Mouse (Mus musculus) liver, embryonic 11.5 days (tissue): ENCODE measurements at regions not wholly inside any gene's neighbourhood (a gene's known extent, or its start where the extent isn't known, plus 50 kb on each side); places are given as distances from the start of the nearest gene placed in this dataset.

ENCODE experiments used
- ATAC-seq: fragments of 200-750 bp; cut with Nextera tagmentation; replicated peaks from 2 replicates; pipeline ENCODE4 v1.8.0; 2017; ENCODE audit warnings: moderate number of reproducible peaks, mild to moderate bottlenecking, moderate TSS enrichment, moderate library complexity; ENCODE audit not compliant: low FRiP score
- DNase-seq: peaks from one replicate; pipeline ENCODE4 v3.0.0-alpha.2; 2017; ENCODE audit warnings: low spot score
- H3K27ac ChIP-seq: fragments of 300-500 bp; sonication (generic); 2 replicates; pipeline ENCODE4 v1.5.1; 2014; ENCODE audit warnings: mild to moderate bottlenecking, low read depth, low read length, control low read depth
- H3K27me3 ChIP-seq: fragments of 300-500 bp; sonication (generic); replicated peaks from 2 replicates; pipeline ENCODE4 v1.6.1; 2014; ENCODE audit warnings: low read length, mixed read lengths; ENCODE audit not compliant: control insufficient read depth, insufficient read depth
- H3K36me3 ChIP-seq: fragments of 300-500 bp; sonication (generic); 2 replicates; pipeline ENCODE4 v1.6.1; 2014; ENCODE audit warnings: mild to moderate bottlenecking, low read length, moderate library complexity, mixed read lengths; ENCODE audit not compliant: control insufficient read depth, insufficient read depth
- H3K4me1 ChIP-seq: fragments of 300-500 bp; sonication (generic); replicated peaks from 2 replicates; pipeline ENCODE4 v1.6.1; 2014; ENCODE audit warnings: low read length, mixed read lengths; ENCODE audit not compliant: control insufficient read depth, insufficient read depth
- H3K4me2 ChIP-seq: fragments of 300-500 bp; sonication (generic); 2 replicates; pipeline ENCODE4 v1.6.1; 2014; ENCODE audit warnings: mild to moderate bottlenecking, control low read depth, moderate library complexity
- H3K4me3 ChIP-seq: fragments of 300-500 bp; sonication (generic); 2 replicates; pipeline ENCODE4 v1.5.1; 2014; ENCODE audit warnings: low read depth, low read length, control low read depth
- H3K9ac ChIP-seq: fragments of 300-500 bp; sonication (generic); 2 replicates; pipeline ENCODE4 v1.6.1; 2014; ENCODE audit warnings: low read depth, low read length, control low read depth
- H3K9me3 ChIP-seq: fragments of 300-500 bp; sonication (generic); 2 replicates; pipeline ENCODE4 v1.6.1; 2016; ENCODE audit warnings: low read length, inconsistent platforms, mixed read lengths; ENCODE audit not compliant: control insufficient read depth
- WGBS: fragments of 180-500 bp; shearing (Covaris S2); extraction: QIAGEN DNeasy Blood & Tissue Kit; methylation state at CpG from one replicate; pipeline ENCODE4 v1.1.7; 2014; 5-methylcytosine and 5-hydroxymethylcytosine counted together

DNA sequence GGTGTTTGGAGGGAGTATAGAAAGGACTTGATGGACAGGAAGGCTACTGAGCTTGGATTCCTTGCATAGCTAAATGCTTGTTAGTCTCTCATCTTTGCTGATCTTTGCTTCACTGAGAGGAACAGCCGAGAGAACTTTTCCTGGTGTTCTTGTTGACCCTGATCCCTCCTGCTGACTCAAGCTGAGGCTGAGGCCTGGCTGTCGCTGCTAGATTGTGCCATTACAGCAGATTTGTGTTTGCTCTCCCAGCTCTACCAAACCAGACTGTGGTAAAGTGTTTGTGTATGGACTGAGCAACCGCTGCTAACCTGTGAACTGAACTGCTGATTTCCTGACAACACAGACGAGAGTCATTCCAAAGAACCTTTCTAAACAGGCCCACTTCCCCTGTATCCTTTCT, 375.2 kb downstream of the Prdm2 start:
- H3K9me3 ChIP-seq: no peaks in the 10 kb centered on the region
- H3K4me3 ChIP-seq: no peak overlapping the region
- H3K9ac ChIP-seq: no peak overlapping the region
- ATAC-seq: no peak
- 69% methylated on average over 4 of the region's 4 CpGs for WGBS
- DNase-seq: no peak
- no peaks in the 10 kb centered on the region for H3K4me1 ChIP-seq
- H3K27ac ChIP-seq: no peak overlapping the region
- H3K36me3 ChIP-seq: no peaks in the 10 kb centered on the region
- no peak overlapping the region for H3K4me2 ChIP-seq
- H3K27me3 ChIP-seq: no peaks in the 10 kb centered on the region

DNA sequence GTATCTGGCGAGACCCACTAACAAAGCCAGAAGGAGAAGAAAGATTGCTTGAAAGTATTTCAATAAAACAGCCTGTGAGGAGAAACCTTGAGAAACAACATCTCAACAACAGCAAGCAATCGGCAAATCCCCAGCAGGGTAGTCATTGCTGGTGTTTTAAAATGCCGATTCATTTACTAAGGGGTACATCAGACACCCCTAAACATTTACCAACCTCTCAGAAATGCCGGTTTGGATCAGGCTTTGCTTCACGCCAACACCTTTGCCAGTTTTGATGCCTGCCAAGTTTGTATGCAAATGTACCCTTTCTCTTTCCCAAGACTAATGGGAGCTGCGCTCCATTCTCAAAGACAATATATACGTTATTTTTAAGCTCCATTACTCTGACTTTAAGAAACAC, 383.1 kb downstream of the Prdm2 start:
- no peaks in the 10 kb centered on the region for H3K36me3 ChIP-seq

GRCm38 (mm10) chr4:142828969-142829368, 383.8 kb downstream of the Prdm2 start:
- DNase-seq: no peak
- ATAC-seq: no peak
- no peaks in the 10 kb centered on the region for H3K36me3 ChIP-seq
- no peak overlapping the region for H3K27ac ChIP-seq
- no peaks in the 10 kb centered on the region for H3K27me3 ChIP-seq
- WGBS: 47% methylated on average over 10 of the region's 10 CpGs
- H3K4me1 ChIP-seq: no peaks in the 10 kb centered on the region
- no peak overlapping the region for H3K9ac ChIP-seq
- no peak overlapping the region for H3K4me3 ChIP-seq
- no peaks in the 10 kb centered on the region for H3K9me3 ChIP-seq
- H3K4me2 ChIP-seq: no peak overlapping the region

More for the DNA sequence above, 383.1 kb downstream of the Prdm2 start:
- WGBS: 84% methylated on average over 7 of the region's 7 CpGs
- no peaks in the 10 kb centered on the region for H3K4me1 ChIP-seq
- DNase-seq: no peak
- H3K27me3 ChIP-seq: no peaks in the 10 kb centered on the region
- H3K4me3 ChIP-seq: no peak overlapping the region
- no peak for ATAC-seq
- no peak overlapping the region for H3K4me2 ChIP-seq
- no peak overlapping the region for H3K9ac ChIP-seq
- no peak overlapping the region for H3K27ac ChIP-seq
- H3K9me3 ChIP-seq: no peaks in the 10 kb centered on the region

DNA sequence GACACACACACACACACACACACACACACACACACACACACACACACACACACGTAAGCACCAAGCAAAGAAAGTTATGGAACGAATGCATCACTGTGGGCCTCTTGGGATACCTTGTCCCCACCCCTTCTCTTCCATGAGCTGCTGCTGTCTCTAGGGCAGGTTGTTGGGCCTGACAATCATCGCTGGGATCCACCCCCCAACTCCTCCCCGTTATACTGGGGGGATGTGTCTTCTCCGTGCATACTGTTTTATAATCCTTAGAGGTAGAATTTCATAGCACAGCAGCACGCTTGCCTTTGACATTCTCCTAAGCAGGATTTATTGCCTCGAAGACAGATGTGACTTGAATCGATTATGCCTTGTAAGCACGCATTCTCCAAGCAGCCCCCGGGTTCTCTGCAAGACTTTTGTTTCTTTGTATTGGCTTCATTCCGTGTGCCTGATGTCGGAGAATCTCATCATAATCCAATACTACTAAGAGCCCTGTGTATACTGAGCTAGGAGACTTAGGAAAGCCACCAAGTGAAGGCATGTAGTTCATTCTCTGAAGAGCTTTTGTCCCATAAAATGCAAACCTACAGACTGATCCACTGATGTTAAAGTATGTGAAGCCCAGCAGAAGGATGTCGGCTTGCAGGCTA, 386.4 kb downstream of the Prdm2 start:
- no peak overlapping the region for H3K27ac ChIP-seq
- H3K27me3 ChIP-seq: no peaks in the 10 kb centered on the region
- 71% methylated on average over 12 of the region's 13 CpGs for WGBS
- H3K36me3 ChIP-seq: no peaks in the 10 kb centered on the region
- H3K9me3 ChIP-seq: no peaks in the 10 kb centered on the region
- no peaks in the 10 kb centered on the region for H3K4me1 ChIP-seq
- no peak overlapping the region for H3K4me2 ChIP-seq
- no peak for DNase-seq
- ATAC-seq: no peak
- H3K4me3 ChIP-seq: no peak overlapping the region
- no peak overlapping the region for H3K9ac ChIP-seq

DNA sequence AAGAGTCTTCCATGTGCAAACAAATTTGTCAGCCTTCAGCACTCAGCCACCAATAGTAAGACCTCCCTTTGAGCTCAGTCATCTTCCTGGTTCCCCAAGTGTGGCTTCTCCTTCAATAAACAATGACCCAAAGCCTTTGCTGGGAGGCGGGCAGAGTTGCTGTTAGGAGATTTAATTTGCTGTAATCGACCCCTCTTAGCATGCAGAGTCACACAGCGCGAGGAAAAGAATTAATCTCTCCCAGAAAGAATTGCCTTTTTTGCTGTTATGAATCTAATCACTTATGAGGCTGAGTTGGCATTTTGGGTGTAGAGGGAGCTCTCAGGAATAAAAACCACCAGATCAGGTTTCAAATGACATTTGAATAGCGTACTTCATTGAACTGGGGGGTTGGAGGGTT, 387.0 kb downstream of the Prdm2 start:
- Histone ChIP-seq H3K4me3 (no peak overlapping the region), H3K4me1 (no peaks in the 10 kb centered on the region), H3K27me3 (no peaks in the 10 kb centered on the region), H3K9ac (no peak overlapping the region), H3K4me2 (no peak overlapping the region), H3K9me3 (no peaks in the 10 kb centered on the region), H3K36me3 (no peaks in the 10 kb centered on the region), H3K27ac (no peak overlapping the region)
- ATAC-seq (no peak), DNase-seq (no peak)
- WGBS: 55% methylated on average over 5 of the region's 5 CpGs

GRCm38 (mm10) chr4:142818440-142818839, 394.4 kb downstream of the Prdm2 start:
- Histone ChIP-seq H3K27ac (no peak overlapping the region), H3K4me3 (no peak overlapping the region), H3K4me1 (no peaks in the 10 kb centered on the region), H3K9ac (no peak overlapping the region), H3K4me2 (no peak overlapping the region), H3K36me3 (no peaks in the 10 kb centered on the region), H3K27me3 (no peaks in the 10 kb centered on the region), H3K9me3 (no peaks in the 10 kb centered on the region)
- WGBS: 78% methylated on average over 6 of the region's 6 CpGs
- ATAC-seq (no peak), DNase-seq (no peak)

DNA sequence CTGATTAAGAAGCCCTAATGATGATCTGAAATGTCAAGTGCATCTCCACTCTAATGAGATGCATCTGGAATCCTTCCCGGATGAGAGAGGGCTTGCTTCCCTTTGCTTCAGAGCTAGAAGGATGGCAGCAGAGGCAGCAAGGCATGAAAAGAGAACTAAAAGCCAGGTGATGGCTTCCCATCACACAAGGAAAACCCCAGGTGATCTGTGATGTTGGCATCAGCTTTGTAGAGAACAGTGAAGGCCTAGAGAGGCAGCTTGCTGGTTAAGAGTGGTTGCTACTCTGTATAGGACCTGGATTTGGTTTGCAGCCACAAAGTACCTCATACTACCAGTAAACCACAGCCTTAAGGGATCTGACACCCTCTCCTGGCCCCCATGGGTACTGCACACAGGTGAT, 395.8 kb downstream of the Prdm2 start:
- H3K4me2 ChIP-seq: no peak overlapping the region
- ATAC-seq: no peak
- H3K27me3 ChIP-seq: no peaks in the 10 kb centered on the region
- H3K36me3 ChIP-seq: no peaks in the 10 kb centered on the region
- DNase-seq: no peak
- no peak overlapping the region for H3K27ac ChIP-seq
- H3K4me3 ChIP-seq: no peak overlapping the region
- WGBS: 86% methylated on average over 1 of the region's 1 CpGs
- no peaks in the 10 kb centered on the region for H3K9me3 ChIP-seq
- no peaks in the 10 kb centered on the region for H3K4me1 ChIP-seq
- H3K9ac ChIP-seq: no peak overlapping the region

DNA sequence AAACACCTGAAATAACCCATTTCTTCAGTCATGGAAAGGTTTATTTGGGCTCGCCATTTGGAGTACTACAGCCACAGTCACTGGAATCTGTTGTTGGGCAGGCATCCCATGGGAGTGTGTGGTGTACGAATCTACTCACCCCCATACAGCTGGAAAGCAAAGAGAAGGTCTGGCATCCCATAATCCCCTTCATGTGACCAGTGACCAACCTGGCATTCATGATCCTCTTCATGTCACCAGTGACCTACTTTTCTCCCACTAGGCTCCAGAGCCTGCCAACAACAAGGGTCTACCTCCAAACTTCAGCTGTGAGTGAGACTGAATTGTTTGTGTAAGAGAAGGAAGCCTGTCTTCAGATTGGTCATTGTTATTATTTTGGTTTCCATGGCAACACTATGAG, 409.0 kb downstream of the Prdm2 start:
- DNase-seq: no peak
- Histone ChIP-seq H3K4me2 (no peak overlapping the region), H3K9me3 (no peaks in the 10 kb centered on the region), H3K9ac (no peak overlapping the region), H3K27me3 (no peaks in the 10 kb centered on the region), H3K4me1 (no peaks in the 10 kb centered on the region), H3K4me3 (no peak overlapping the region), H3K36me3 (no peaks in the 10 kb centered on the region), H3K27ac (no peak overlapping the region)
- no peak for ATAC-seq
- 79% methylated on average over 2 of the region's 2 CpGs for WGBS

DNA sequence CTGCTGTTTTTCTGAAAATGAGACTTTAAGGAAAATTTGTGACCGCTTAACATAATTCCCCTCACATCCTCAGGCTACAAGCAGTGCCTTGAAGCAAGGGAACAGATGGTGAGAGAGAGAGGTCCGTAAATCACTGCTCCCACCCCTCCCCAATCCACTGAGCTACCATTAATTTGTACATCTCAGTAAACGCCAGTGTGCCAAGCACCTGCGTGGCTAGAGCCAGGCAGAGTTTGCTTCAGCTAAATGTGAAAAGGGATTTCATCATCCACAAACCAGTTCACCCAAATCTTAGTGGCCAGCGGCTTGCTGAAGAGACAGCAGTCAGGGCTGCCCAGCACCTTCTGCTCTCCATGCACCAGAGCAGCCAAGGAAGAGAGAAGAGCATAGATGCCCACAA, 413.5 kb downstream of the Prdm2 start:
- H3K27ac ChIP-seq: no peak overlapping the region
- no peaks in the 10 kb centered on the region for H3K9me3 ChIP-seq
- 62% methylated on average over 5 of the region's 5 CpGs for WGBS
- no peak for ATAC-seq
- H3K4me1 ChIP-seq: no peaks in the 10 kb centered on the region
- H3K27me3 ChIP-seq: no peaks in the 10 kb centered on the region
- H3K36me3 ChIP-seq: no peaks in the 10 kb centered on the region
- H3K9ac ChIP-seq: no peak overlapping the region
- no peak overlapping the region for H3K4me3 ChIP-seq
- no peak overlapping the region for H3K4me2 ChIP-seq
- no peak for DNase-seq
